Mouse (Mus musculus): ENCODE measurements at regions not wholly inside any gene's neighbourhood (a gene's known extent, or its start where the extent isn't known, plus 50 kb on each side); places are given as distances from the start of the nearest gene placed in this dataset.

GRCm38 (mm10) chr3:61064720-61065119, 62.1 kb downstream of the P2ry1 start:
- WGBS, result 76% methylated on average over 1 of the region's 1 CpGs
- Histone ChIP-seq H3K27me3 (ENCODE audit: control insufficient read depth, insufficient read depth, low read length) (no peaks in the 10 kb centered on the region), H3K4me2 (ENCODE audit: low read length) (no peak overlapping the region), H3K9me3 (ENCODE audit: control insufficient read depth, low read length) (no peaks in the 10 kb centered on the region), H3K36me3 (ENCODE audit: control insufficient read depth, insufficient read depth, low read length) (no peaks in the 10 kb centered on the region), H3K4me3 (replicated peaks; ENCODE audit: low read depth, low read length) (no peak overlapping the region), H3K4me1 (ENCODE audit: control insufficient read depth, insufficient read depth, low read length) (no peaks in the 10 kb centered on the region), H3K27ac (replicated peaks; ENCODE audit: low read depth, low read length) (no peak overlapping the region), H3K9ac (replicated peaks; ENCODE audit: low read length) (no peak overlapping the region)
- no peak for ATAC-seq (ENCODE audit: low FRiP score, low TSS enrichment)
- no peak for DNase-seq

GRCm38 (mm10) chr3:61067067-61067466, 64.5 kb downstream of the P2ry1 start:
- Histone ChIP-seq H3K9ac (replicated peaks; ENCODE audit: low read length) (no peak overlapping the region), H3K9me3 (ENCODE audit: control insufficient read depth, low read length) (no peaks in the 10 kb centered on the region), H3K27ac (replicated peaks; ENCODE audit: low read depth, low read length) (no peak overlapping the region), H3K36me3 (ENCODE audit: control insufficient read depth, insufficient read depth, low read length) (no peaks in the 10 kb centered on the region), H3K4me2 (ENCODE audit: low read length) (no peak overlapping the region), H3K4me1 (ENCODE audit: control insufficient read depth, insufficient read depth, low read length) (no peaks in the 10 kb centered on the region), H3K4me3 (replicated peaks; ENCODE audit: low read depth, low read length) (no peak overlapping the region), H3K27me3 (ENCODE audit: control insufficient read depth, insufficient read depth, low read length) (no peaks in the 10 kb centered on the region)
- ATAC-seq (ENCODE audit: low FRiP score, low TSS enrichment), result no peak
- 32% methylated on average over 1 of the region's 1 CpGs for WGBS
- no peak for DNase-seq

- Histone ChIP-seq H3K9ac (replicated peaks; ENCODE audit: low read length) (no peak overlapping the region), H3K4me2 (ENCODE audit: low read length) (no peak overlapping the region), H3K4me1 (ENCODE audit: control insufficient read depth, insufficient read depth, low read length) (no peaks in the 10 kb centered on the region), H3K9me3 (ENCODE audit: control insufficient read depth, low read length) (no peaks in the 10 kb centered on the region), H3K27ac (replicated peaks; ENCODE audit: low read depth, low read length) (no peak overlapping the region), H3K4me3 (replicated peaks; ENCODE audit: low read depth, low read length) (no peak overlapping the region), H3K36me3 (ENCODE audit: control insufficient read depth, insufficient read depth, low read length) (no peaks in the 10 kb centered on the region), H3K27me3 (ENCODE audit: control insufficient read depth, insufficient read depth, low read length) (no peaks in the 10 kb centered on the region)
- no peak for DNase-seq
- ATAC-seq (ENCODE audit: low FRiP score, low TSS enrichment), result no peak
Measured at GRCm38 (mm10) chr3:61068229-61068628, 65.6 kb downstream of the P2ry1 start.

- no peak overlapping the region for H3K4me3 ChIP-seq (replicated peaks; ENCODE audit: low read depth, low read length)
- ATAC-seq (ENCODE audit: low FRiP score, low TSS enrichment) (no peak), DNase-seq (no peak)
- no peak overlapping the region for H3K4me2 ChIP-seq (ENCODE audit: low read length)
- 90% methylated on average over 1 of the region's 1 CpGs for WGBS
- no peaks in the 10 kb centered on the region for H3K9me3 ChIP-seq (ENCODE audit: control insufficient read depth, low read length)
- H3K4me1 ChIP-seq (ENCODE audit: control insufficient read depth, insufficient read depth, low read length), result no peaks in the 10 kb centered on the region
- H3K27ac ChIP-seq (replicated peaks; ENCODE audit: low read depth, low read length), result no peak overlapping the region
- H3K36me3 ChIP-seq (ENCODE audit: control insufficient read depth, insufficient read depth, low read length), result no peaks in the 10 kb centered on the region
- H3K27me3 ChIP-seq (ENCODE audit: control insufficient read depth, insufficient read depth, low read length), result no peaks in the 10 kb centered on the region
- no peak overlapping the region for H3K9ac ChIP-seq (replicated peaks; ENCODE audit: low read length)
Measured at GRCm38 (mm10) chr3:61071041-61071440, 68.4 kb downstream of the P2ry1 start.

GRCm38 (mm10) chr3:61072330-61072729, 69.7 kb downstream of the P2ry1 start:
- Histone ChIP-seq H3K9ac (replicated peaks; ENCODE audit: low read length) (no peak overlapping the region), H3K36me3 (ENCODE audit: control insufficient read depth, insufficient read depth, low read length) (no peaks in the 10 kb centered on the region), H3K4me2 (ENCODE audit: low read length) (no peak overlapping the region), H3K4me1 (ENCODE audit: control insufficient read depth, insufficient read depth, low read length) (no peaks in the 10 kb centered on the region), H3K27ac (replicated peaks; ENCODE audit: low read depth, low read length) (no peak overlapping the region), H3K9me3 (ENCODE audit: control insufficient read depth, low read length) (no peaks in the 10 kb centered on the region), H3K27me3 (ENCODE audit: control insufficient read depth, insufficient read depth, low read length) (no peaks in the 10 kb centered on the region), H3K4me3 (replicated peaks; ENCODE audit: low read depth, low read length) (no peak overlapping the region)
- WGBS, result 93% methylated on average over 1 of the region's 1 CpGs
- ATAC-seq (ENCODE audit: low FRiP score, low TSS enrichment), result no peak
- no peak for DNase-seq

GRCm38 (mm10) chr3:61073103-61073502, 70.5 kb downstream of the P2ry1 start:
- WGBS, result 98% methylated on average over 1 of the region's 1 CpGs
- ATAC-seq (ENCODE audit: low FRiP score, low TSS enrichment), result no peak
- no peaks in the 10 kb centered on the region for H3K27me3 ChIP-seq (ENCODE audit: control insufficient read depth, insufficient read depth, low read length)

GRCm38 (mm10) chr3:61073806-61074205, 71.2 kb downstream of the P2ry1 start:
- Histone ChIP-seq H3K27me3 (ENCODE audit: control insufficient read depth, insufficient read depth, low read length) (no peaks in the 10 kb centered on the region), H3K9ac (replicated peaks; ENCODE audit: low read length) (no peak overlapping the region), H3K9me3 (ENCODE audit: control insufficient read depth, low read length) (no peaks in the 10 kb centered on the region), H3K4me1 (ENCODE audit: control insufficient read depth, insufficient read depth, low read length) (no peaks in the 10 kb centered on the region), H3K4me3 (replicated peaks; ENCODE audit: low read depth, low read length) (no peak overlapping the region), H3K27ac (replicated peaks; ENCODE audit: low read depth, low read length) (no peak overlapping the region), H3K36me3 (ENCODE audit: control insufficient read depth, insufficient read depth, low read length) (no peaks in the 10 kb centered on the region), H3K4me2 (ENCODE audit: low read length) (no peak overlapping the region)
- WGBS, result 93% methylated on average over 4 of the region's 4 CpGs
- no peak for ATAC-seq (ENCODE audit: low FRiP score, low TSS enrichment)
- no peak for DNase-seq

More at GRCm38 (mm10) chr3:61073103-61073502, 70.5 kb downstream of the P2ry1 start:
- no peak overlapping the region for H3K4me2 ChIP-seq (ENCODE audit: low read length)
- H3K9me3 ChIP-seq (ENCODE audit: control insufficient read depth, low read length), result no peaks in the 10 kb centered on the region
- H3K9ac ChIP-seq (replicated peaks; ENCODE audit: low read length), result no peak overlapping the region
- H3K4me1 ChIP-seq (ENCODE audit: control insufficient read depth, insufficient read depth, low read length), result no peaks in the 10 kb centered on the region
- H3K27ac ChIP-seq (replicated peaks; ENCODE audit: low read depth, low read length), result no peak overlapping the region
- no peaks in the 10 kb centered on the region for H3K36me3 ChIP-seq (ENCODE audit: control insufficient read depth, insufficient read depth, low read length)
- no peak overlapping the region for H3K4me3 ChIP-seq (replicated peaks; ENCODE audit: low read depth, low read length)
- no peak for DNase-seq

GRCm38 (mm10) chr3:61075839-61076238, 73.2 kb downstream of the P2ry1 start:
- Histone ChIP-seq H3K4me3 (replicated peaks; ENCODE audit: low read depth, low read length) (no peak overlapping the region), H3K36me3 (ENCODE audit: control insufficient read depth, insufficient read depth, low read length) (no peaks in the 10 kb centered on the region), H3K4me1 (ENCODE audit: control insufficient read depth, insufficient read depth, low read length) (no peaks in the 10 kb centered on the region), H3K9me3 (ENCODE audit: control insufficient read depth, low read length) (no peaks in the 10 kb centered on the region), H3K27me3 (ENCODE audit: control insufficient read depth, insufficient read depth, low read length) (no peaks in the 10 kb centered on the region), H3K9ac (replicated peaks; ENCODE audit: low read length) (no peak overlapping the region), H3K4me2 (ENCODE audit: low read length) (no peak overlapping the region), H3K27ac (replicated peaks; ENCODE audit: low read depth, low read length) (no peak overlapping the region)
- DNase-seq (no peak), ATAC-seq (ENCODE audit: low FRiP score, low TSS enrichment) (no peak)
- 67% methylated on average over 2 of the region's 2 CpGs for WGBS

- H3K4me1 ChIP-seq (ENCODE audit: control insufficient read depth, insufficient read depth, low read length), result no peaks in the 10 kb centered on the region
- WGBS, result 88% methylated on average over 1 of the region's 1 CpGs
- no peak overlapping the region for H3K9ac ChIP-seq (replicated peaks; ENCODE audit: low read length)
- ATAC-seq (ENCODE audit: low FRiP score, low TSS enrichment), result no peak
- no peak overlapping the region for H3K27ac ChIP-seq (replicated peaks; ENCODE audit: low read depth, low read length)
- H3K36me3 ChIP-seq (ENCODE audit: control insufficient read depth, insufficient read depth, low read length), result no peaks in the 10 kb centered on the region
- H3K27me3 ChIP-seq (ENCODE audit: control insufficient read depth, insufficient read depth, low read length), result no peaks in the 10 kb centered on the region
- no peak for DNase-seq
- H3K4me3 ChIP-seq (replicated peaks; ENCODE audit: low read depth, low read length), result no peak overlapping the region
- H3K9me3 ChIP-seq (ENCODE audit: control insufficient read depth, low read length), result no peaks in the 10 kb centered on the region
- no peak overlapping the region for H3K4me2 ChIP-seq (ENCODE audit: low read length)
Measured at GRCm38 (mm10) chr3:61089931-61090330, 87.3 kb downstream of the P2ry1 start.

Data from midbrain, embryonic 14.5 days (tissue).